Mouse (Mus musculus) liver, embryonic 14.5 days (tissue): ENCODE data around the gene Nxnl1. TPM values are rescaled to one million over a fixed set of nuclear protein-coding genes. Genes with fewer than 3 reads are reported as not detected.

Source experiments
- ATAC-seq: fragments of 200-750 bp; cut with Nextera tagmentation; 2 replicates; pipeline ENCODE4 v1.8.0; 2017; ENCODE audit warnings: moderate number of reproducible peaks, mild to moderate bottlenecking, moderate library complexity; ENCODE audit not compliant: insufficient read depth
- DNase-seq, 3 experiments: peaks; one replicate each; pipeline ENCODE4 v3.0.0-alpha.2; 2012 to 2013; ENCODE audit warnings: low read depth in 3 of 3, low spot score in 3 of 3
- H3K27ac ChIP-seq: fragments of 300-500 bp; sonication (generic); 2 replicates; pipeline ENCODE4 v1.5.1; 2014; ENCODE audit warnings: moderate library complexity, mild to moderate bottlenecking, control low read depth, inconsistent platforms
- H3K27me3 ChIP-seq: fragments of 300-500 bp; sonication (generic); 2 replicates; pipeline ENCODE4 v1.6.1; 2014; ENCODE audit warnings: mild to moderate bottlenecking, low read length, moderate library complexity; ENCODE audit not compliant: control insufficient read depth, insufficient read depth
- H3K36me3 ChIP-seq: fragments of 300-500 bp; sonication (generic); replicated peaks from 2 replicates; pipeline ENCODE4 v1.6.1; 2014; ENCODE audit warnings: low read depth; ENCODE audit not compliant: control insufficient read depth, insufficient read depth
- H3K4me1 ChIP-seq, 2 experiments: fragments of 200-500 bp in 1 of 2; fragments of 300-500 bp in 1 of 2; sonication (generic) in 1 of 2; replicated peaks; 2 replicates each; pipeline ENCODE4 v1.6.1; 2012 to 2014; ENCODE audit warnings: antibody characterized with exemption in 1 of 2, inconsistent platforms in 1 of 2, low read length in 1 of 2; ENCODE audit not compliant: control insufficient read depth in 2 of 2, insufficient read depth in 2 of 2
- H3K4me2 ChIP-seq: fragments of 300-500 bp; sonication (generic); 2 replicates; pipeline ENCODE4 v1.6.1; 2014; ENCODE audit warnings: low read depth, mild to moderate bottlenecking, control low read depth, moderate library complexity
- H3K4me3 ChIP-seq, 2 experiments: fragments of 200-500 bp in 1 of 2; fragments of 300-500 bp in 1 of 2; sonication (generic) in 1 of 2; 2 replicates each; pipeline ENCODE4 v1.5.1; 2012 to 2014; ENCODE audit warnings: low read depth in 2 of 2, low read length in 2 of 2, mild to moderate bottlenecking in 2 of 2, control low read depth in 1 of 2, inconsistent platforms in 1 of 2, moderate library complexity in 1 of 2; ENCODE audit not compliant: insufficient read depth in 1 of 2
- H3K9ac ChIP-seq: fragments of 300-500 bp; sonication (generic); replicated peaks from 2 replicates; pipeline ENCODE4 v1.6.1; 2014; ENCODE audit warnings: mild to moderate bottlenecking, control low read depth, moderate library complexity
- H3K9me3 ChIP-seq: fragments of 300-500 bp; sonication (generic); 2 replicates; pipeline ENCODE4 v1.6.1; 2016; ENCODE audit warnings: low read length, mixed read lengths; ENCODE audit not compliant: control insufficient read depth
- CTCF ChIP-seq: IDR thresholded peaks from 2 replicates; pipeline ENCODE4 v1.5.1; 2016; ENCODE audit warnings: antibody characterized with exemption, low read depth, control low read depth
- EP300 ChIP-seq: IDR thresholded peaks from 2 replicates; pipeline ENCODE4 v1.6.1; 2016; ENCODE audit warnings: antibody characterized with exemption, low read depth
- WGBS: fragments of 180-500 bp; shearing (Covaris S2); extraction: QIAGEN DNeasy Blood & Tissue Kit; methylation state at CpG from one replicate; pipeline ENCODE4 v1.1.7; 2014; ENCODE audit not compliant: insufficient replicate concordance; 5-methylcytosine and 5-hydroxymethylcytosine counted together
- polyA plus RNA-seq, 2 experiments: library from polyadenylated mRNA; depleted of rRNA in 1 of 2; stranded (reverse) in 1 of 2; unstranded in 1 of 2; fragments of >200 nt; fragmentation: Nextera tagmentation in 1 of 2; extraction: Ambion mirVana in 1 of 2; gene quantifications; 2 replicates each; pipeline versions ENCODE4 v1.2.1 to v1.2.3; 2012 to 2014

The Nxnl1 gene
- polyA plus RNA-seq, 2 experiments = 0.06 TPM; not detected in 1

DNA sequence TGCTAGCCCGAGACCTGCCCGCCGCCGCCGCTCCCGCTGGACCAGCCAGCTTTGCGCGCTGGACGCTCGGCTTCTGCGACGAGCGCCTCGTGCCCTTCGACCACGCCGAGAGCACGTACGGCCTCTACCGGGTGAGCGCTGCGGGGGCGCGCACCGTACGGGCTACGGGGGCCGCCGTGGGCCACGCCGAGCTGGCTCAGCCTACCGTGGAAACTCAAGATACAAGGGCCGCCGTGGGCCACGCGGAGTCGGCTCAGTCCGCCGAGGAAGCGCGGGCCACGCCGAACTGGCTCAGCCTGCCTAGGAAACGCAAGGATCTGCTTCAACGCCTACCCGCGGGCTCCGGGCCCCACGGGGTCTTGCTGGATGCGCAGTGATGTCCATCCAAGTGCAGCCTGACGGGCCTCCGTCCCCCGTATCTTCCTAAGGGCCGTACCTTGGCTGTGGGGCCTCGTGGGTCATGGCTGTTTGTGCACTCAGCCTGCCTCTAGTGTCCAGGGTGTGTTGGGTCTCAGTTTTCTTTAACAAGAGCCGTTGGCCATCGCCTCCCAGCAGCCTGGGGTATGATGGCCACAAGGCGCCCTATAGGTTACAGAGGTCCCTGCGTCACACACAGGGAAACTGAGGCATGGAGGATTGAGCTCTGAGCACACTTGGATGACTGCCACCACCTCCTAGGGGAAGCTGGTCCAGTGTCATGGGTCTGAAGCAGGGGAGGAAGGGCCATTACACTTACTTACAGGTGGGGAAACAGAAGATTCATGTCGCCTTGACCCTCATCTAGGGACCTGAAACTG, 26.2 kb upstream of the Nxnl1 start:
- TF ChIP-seq EP300 (no peak), CTCF (no peak)
- no peaks in the 10 kb centered on the region for H3K36me3 ChIP-seq
- 3% methylated on average over 60 of the region's 60 CpGs for WGBS
- no peaks in the 10 kb centered on the region for H3K9me3 ChIP-seq
- peak overlapping the region; percentile 79 for H3K9ac ChIP-seq
- H3K4me2 ChIP-seq = peak overlapping the region; percentile 98
- peak overlapping the region; percentile 72 to 80 for H3K4me3 ChIP-seq
- peak; percentile 50 for ATAC-seq
- peak overlapping the region; percentile 90 for H3K27ac ChIP-seq
- no peaks in the 10 kb centered on the region for H3K27me3 ChIP-seq
- H3K4me1 ChIP-seq = peaks cover 9 to 19% of the 10 kb centered on the region in 2 experiments
- DNase-seq = no peak

- Histone ChIP-seq H3K9me3 (no peaks in the 10 kb centered on the region), H3K36me3 (no peaks in the 10 kb centered on the region), H3K9ac (peak within 1 kb of the TSS; percentile 79), H3K27me3 (no peaks in the 10 kb centered on the region), H3K4me1 (peaks cover 9 to 19% of the 10 kb centered on the region in 2 experiments), H3K27ac (peak within 1 kb of the TSS; percentile 90), H3K4me2 (peak within 1 kb of the TSS; percentile 98), H3K4me3 (peak within 1 kb of the TSS; percentile 72 to 80)
- ATAC-seq = peak; percentile 87
- TF ChIP-seq EP300 (peak; percentile 46; the same call in 1 of the 2 replicates), CTCF (no peak; the same call in 1 of the 2 replicates)
- under 1% methylated on average over 69 of the region's 71 CpGs for WGBS
- DNase-seq = peak; percentile 83 to 84 (median 84)
Observed at GRCm38 (mm10) chr8:71591471-71592373, 25.3 kb upstream of the Nxnl1 start, which contains the start of gene Pgls. TSS of gene Pgls (plus strand) at chr8:71592176.

GRCm38 (mm10) chr8:71591017-71591416, 24.6 kb upstream of the Nxnl1 start:
- 13% methylated on average over 5 of the region's 5 CpGs for WGBS

DNA sequence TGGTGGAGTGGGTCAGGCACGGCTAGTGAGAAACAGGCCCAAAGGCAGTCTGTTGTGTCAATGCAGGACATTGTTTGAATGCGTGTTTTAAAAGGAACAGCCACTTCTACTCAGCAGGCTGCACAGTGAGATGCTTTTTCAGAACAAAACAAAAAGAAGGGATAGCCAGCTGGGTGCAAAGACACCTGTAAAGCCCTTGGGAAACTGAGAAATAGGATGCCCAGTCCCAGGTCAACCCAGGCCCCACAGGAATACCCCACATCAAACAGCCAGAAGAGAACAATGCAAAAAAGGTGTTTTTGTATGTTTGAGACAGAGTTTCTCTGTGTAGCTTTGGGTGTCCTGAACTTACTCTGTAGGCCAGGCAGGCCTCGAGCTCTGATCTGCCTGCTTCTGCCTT, 22.4 kb upstream of the Nxnl1 start:
- no peak overlapping the region for H3K27ac ChIP-seq
- ATAC-seq (no peak), DNase-seq (no peak)
- no peak overlapping the region for H3K4me3 ChIP-seq
- TF ChIP-seq EP300 (no peak), CTCF (no peak)
- WGBS = 74% methylated on average over 3 of the region's 3 CpGs
- H3K27me3 ChIP-seq = no peaks in the 10 kb centered on the region
- no peaks in the 10 kb centered on the region for H3K36me3 ChIP-seq
- no peaks in the 10 kb centered on the region for H3K9me3 ChIP-seq
- H3K4me1 ChIP-seq = peaks cover 9 to 19% of the 10 kb centered on the region in 2 experiments
- H3K9ac ChIP-seq = no peak overlapping the region
- no peak overlapping the region for H3K4me2 ChIP-seq

More at GRCm38 (mm10) chr8:71591017-71591416, 24.6 kb upstream of the Nxnl1 start:
- H3K4me3 ChIP-seq = peak overlapping the region; percentile 72 to 80
- H3K9me3 ChIP-seq = no peaks in the 10 kb centered on the region
- no peaks in the 10 kb centered on the region for H3K36me3 ChIP-seq
- no peaks in the 10 kb centered on the region for H3K27me3 ChIP-seq
- ATAC-seq = no peak
- H3K4me1 ChIP-seq = peaks cover 9 to 19% of the 10 kb centered on the region in 2 experiments
- H3K9ac ChIP-seq = peak overlapping the region; percentile 79
- H3K27ac ChIP-seq = peak overlapping the region; percentile 90
- no peak for TF ChIP-seq EP300
- no peak for TF ChIP-seq CTCF
- no peak for DNase-seq
- H3K4me2 ChIP-seq = peak overlapping the region; percentile 98
